Mouse (Mus musculus) kidney, postnatal 0 days (tissue): ENCODE results near the gene Ppih. TPM values are rescaled to one million over a fixed set of nuclear protein-coding genes. Genes with fewer than 3 reads are reported as not detected.
A peak's percentile ranks its signal among the peaks of the same experiment; 100 is the strongest.

Source experiments
- ATAC-seq: fragments of 200-750 bp; cut with Nextera tagmentation; replicated peaks from 2 replicates; pipeline ENCODE4 v1.8.0; 2017; ENCODE audit warnings: low read depth, moderate number of reproducible peaks, moderate TSS enrichment, moderate library complexity; ENCODE audit not compliant: low FRiP score
- DNase-seq: peaks from one replicate; pipeline ENCODE4 v3.0.0-alpha.2; 2016; ENCODE audit warnings: low spot score
- H3K27ac ChIP-seq: fragments of 300-500 bp; sonication (generic); 2 replicates; pipeline ENCODE4 v1.5.1; 2014; ENCODE audit warnings: mild to moderate bottlenecking
- H3K27me3 ChIP-seq: fragments of 300-500 bp; sonication (generic); 2 replicates; pipeline ENCODE4 v1.6.1; 2014; ENCODE audit warnings: low read length, mixed read lengths; ENCODE audit not compliant: insufficient read depth
- H3K36me3 ChIP-seq: fragments of 300-500 bp; sonication (generic); 2 replicates; pipeline ENCODE4 v1.6.1; 2014; ENCODE audit warnings: low read length, mixed read lengths; ENCODE audit not compliant: insufficient read depth
- H3K4me1 ChIP-seq: fragments of 300-500 bp; sonication (generic); replicated peaks from 2 replicates; pipeline ENCODE4 v1.6.1; 2014; ENCODE audit warnings: antibody characterized with exemption, low read length, mixed read lengths; ENCODE audit not compliant: insufficient read depth
- H3K4me2 ChIP-seq: fragments of 300-500 bp; sonication (generic); 2 replicates; pipeline ENCODE4 v1.6.1; 2014; ENCODE audit warnings: mild to moderate bottlenecking, low read length, moderate library complexity, mixed read lengths
- H3K4me3 ChIP-seq: fragments of 300-500 bp; sonication (generic); replicated peaks from 2 replicates; pipeline ENCODE4 v1.5.1; 2014; ENCODE audit warnings: low read depth, low read length
- H3K9ac ChIP-seq: fragments of 300-500 bp; sonication (generic); 2 replicates; pipeline ENCODE4 v1.6.1; 2014; ENCODE audit warnings: low read depth, low read length
- H3K9me3 ChIP-seq: fragments of 300-500 bp; sonication (generic); replicated peaks from 2 replicates; pipeline ENCODE4 v1.6.1; 2016; ENCODE audit warnings: low read length, inconsistent platforms, mixed read lengths
- CTCF ChIP-seq: IDR thresholded peaks from 2 replicates; pipeline ENCODE4 v1.5.1; 2016; ENCODE audit warnings: antibody characterized with exemption, low read depth, mild to moderate bottlenecking, moderate library complexity
- WGBS: fragments of 180-500 bp; shearing (Covaris S2); extraction: QIAGEN DNeasy Blood & Tissue Kit; methylation state at CpG from one replicate; pipeline ENCODE4 v1.1.7; 2014; 5-methylcytosine and 5-hydroxymethylcytosine counted together
- polyA plus RNA-seq: library from polyadenylated mRNA; unstranded; fragments of >200 nt; fragmentation: Nextera tagmentation; extraction: Ambion mirVana; gene quantifications from 2 replicates; pipeline ENCODE4 v1.2.1, GENCODE M21; 2015

Gene Ppih
- polyA plus RNA-seq, 1 experiment from 2014 or later: 74.6 TPM

- 39% methylated on average over 7 of the region's 7 CpGs for WGBS
- Histone ChIP-seq H3K4me3 (no peak overlapping the region), H3K36me3 (no peaks in the 10 kb centered on the region), H3K9me3 (no peaks in the 10 kb centered on the region), H3K9ac (no peak overlapping the region), H3K4me2 (no peak overlapping the region), H3K27me3 (no peaks in the 10 kb centered on the region), H3K27ac (no peak overlapping the region), H3K4me1 (0 out of 2 replicates have a peak, but pooled peaks cover 5% of the 10 kb centered on the region)
- TF ChIP-seq CTCF: no peak
- ATAC-seq (no peak), DNase-seq (peak; percentile 28)
Measured at GRCm38 (mm10) chr4:119261087-119261713, 59.1 kb downstream of the Ppih start.

GRCm38 (mm10) chr4:119259344-119260254 lies 60.7 kb downstream of the Ppih start:
- Histone ChIP-seq H3K4me3 (no peak overlapping the region), H3K27me3 (no peaks in the 10 kb centered on the region), H3K4me2 (no peak overlapping the region), H3K27ac (no peak overlapping the region), H3K9me3 (no peaks in the 10 kb centered on the region), H3K9ac (no peak overlapping the region), H3K36me3 (no peaks in the 10 kb centered on the region), H3K4me1 (0 out of 2 replicates have a peak, but pooled peaks cover 5% of the 10 kb centered on the region)
- ATAC-seq (no peak), DNase-seq (no peak)
- WGBS: 84% methylated on average over 15 of the region's 15 CpGs
- peak; percentile 51 for TF ChIP-seq CTCF

- TF ChIP-seq CTCF: no peak
- H3K4me2 ChIP-seq: peak overlapping the region; percentile 41; the same call in 1 of the 2 replicates
- peaks cover 11% of the 10 kb centered on the region; the same call in 1 of the 2 replicates for H3K4me1 ChIP-seq
- WGBS: 72% methylated on average over 6 of the region's 6 CpGs
- H3K27ac ChIP-seq: peak overlapping the region; percentile 70; the same call in 1 of the 2 replicates
- peak overlapping the region; percentile 15; the same call in 1 of the 2 replicates for H3K9ac ChIP-seq
- ATAC-seq: peak; percentile 25; the same call in 1 of the 2 replicates
- DNase-seq: no peak
- no peaks in the 10 kb centered on the region for H3K27me3 ChIP-seq
- no peak overlapping the region for H3K4me3 ChIP-seq
- no peaks in the 10 kb centered on the region for H3K9me3 ChIP-seq
- no peaks in the 10 kb centered on the region for H3K36me3 ChIP-seq
Measured at GRCm38 (mm10) chr4:119257083-119257482, 63.3 kb downstream of the Ppih start.

GRCm38 (mm10) chr4:119255351-119255750 lies 65.0 kb downstream of the Ppih start, which contains the start of gene Cldn19:
Cldn19 (plus strand) TSS chr4:119255414.
- WGBS: 66% methylated on average over 12 of the region's 12 CpGs
- no peaks in the 10 kb centered on the region for H3K9me3 ChIP-seq
- H3K4me3 ChIP-seq: 0 out of 2 replicates have a peak within 1 kb of the TSS, but pooled peaks have one; percentile 14
- ATAC-seq (no peak), DNase-seq (no peak)
- peak within 1 kb of the TSS; percentile 41 for H3K4me2 ChIP-seq
- peak within 1 kb of the TSS; percentile 86 for H3K27ac ChIP-seq
- peak within 1 kb of the TSS; percentile 23 for H3K9ac ChIP-seq
- peaks cover 11% of the 10 kb centered on the region; the same call in 1 of the 2 replicates for H3K4me1 ChIP-seq
- no peaks in the 10 kb centered on the region for H3K27me3 ChIP-seq
- no peak for TF ChIP-seq CTCF
- H3K36me3 ChIP-seq: no peaks in the 10 kb centered on the region

GRCm38 (mm10) chr4:119254012-119254618 lies 66.2 kb downstream of the Ppih start:
- Histone ChIP-seq H3K4me3 (no peak overlapping the region), H3K9ac (no peak overlapping the region), H3K4me2 (0 out of 2 replicates have a peak overlapping the region, but pooled peaks have one; percentile 21), H3K9me3 (no peaks in the 10 kb centered on the region), H3K36me3 (no peaks in the 10 kb centered on the region), H3K27ac (peak overlapping the region; percentile 86), H3K4me1 (peaks cover 11% of the 10 kb centered on the region; the same call in 1 of the 2 replicates), H3K27me3 (no peaks in the 10 kb centered on the region)
- ATAC-seq (peak; percentile 69; the same call in 1 of the 2 replicates), DNase-seq (peak; percentile 60)
- no peak for TF ChIP-seq CTCF
- WGBS: 37% methylated on average over 9 of the region's 9 CpGs
